Mouse (Mus musculus) liver, postnatal 0 days (tissue): ENCODE results near the gene Adck2.

Source experiments
- CTCF ChIP-seq: sonication (generic); IDR thresholded peaks from 2 replicates; pipeline ENCODE4 v1.5.1; 2016; ENCODE audit warnings: antibody characterized with exemption, low read depth
- EP300 ChIP-seq: IDR thresholded peaks from 2 replicates; pipeline ENCODE4 v1.6.1; 2016; ENCODE audit warnings: antibody characterized with exemption, low read depth, mild to moderate bottlenecking

DNA sequence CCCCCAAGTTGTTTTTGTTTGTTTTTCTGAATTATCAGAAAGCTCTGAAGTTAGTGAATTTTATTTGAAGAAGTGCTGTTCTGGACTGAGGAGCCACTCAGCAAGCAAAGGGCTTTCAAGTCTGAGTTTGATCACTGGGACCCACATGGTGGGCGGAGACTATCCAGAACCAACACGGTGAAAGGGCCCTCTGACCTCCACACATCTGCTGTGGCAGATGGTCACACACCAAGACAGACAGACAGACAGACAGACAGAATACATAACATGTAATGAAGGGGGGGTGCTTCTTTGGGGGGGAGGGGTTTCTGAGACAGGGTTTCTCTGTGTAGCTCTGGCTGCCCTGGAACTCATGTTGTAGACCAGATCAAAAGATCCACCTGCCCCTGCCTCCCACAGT lies 33.1 kb upstream of the Adck2 start:
- TF ChIP-seq CTCF (no peak), EP300 (no peak)
